Mouse (Mus musculus) right cerebral cortex, postnatal 36 days (tissue): Measurements from ENCODE around the gene Fas.

Experiments
- DNase-seq, 2 experiments: peaks; one replicate each; pipeline ENCODE4 v3.0.0; 2022; ENCODE audit warnings: low spot score in 2 of 2, mixed read lengths in 1 of 2

Gene Fas

DNA sequence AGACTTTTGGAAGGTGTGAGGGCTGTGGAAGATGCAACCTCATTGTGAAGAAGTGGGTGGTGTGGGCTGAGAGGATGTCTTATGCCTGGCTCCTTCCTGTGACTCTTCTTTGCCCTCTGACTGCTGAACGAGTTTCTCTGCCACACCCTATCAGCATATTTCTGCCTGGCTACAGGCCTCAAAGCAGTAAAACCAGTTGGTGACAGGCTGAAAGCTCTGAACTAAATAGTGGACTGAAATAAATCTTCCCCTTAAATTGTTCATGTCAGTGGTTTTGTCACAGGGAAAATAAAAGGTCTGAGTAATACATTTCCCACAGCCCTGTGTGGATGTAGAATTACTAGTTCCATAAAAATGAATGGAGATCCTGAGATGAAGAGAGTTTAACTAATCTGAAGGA lies 79.1 kb downstream of the Fas start:
- DNase-seq = no peak

DNA sequence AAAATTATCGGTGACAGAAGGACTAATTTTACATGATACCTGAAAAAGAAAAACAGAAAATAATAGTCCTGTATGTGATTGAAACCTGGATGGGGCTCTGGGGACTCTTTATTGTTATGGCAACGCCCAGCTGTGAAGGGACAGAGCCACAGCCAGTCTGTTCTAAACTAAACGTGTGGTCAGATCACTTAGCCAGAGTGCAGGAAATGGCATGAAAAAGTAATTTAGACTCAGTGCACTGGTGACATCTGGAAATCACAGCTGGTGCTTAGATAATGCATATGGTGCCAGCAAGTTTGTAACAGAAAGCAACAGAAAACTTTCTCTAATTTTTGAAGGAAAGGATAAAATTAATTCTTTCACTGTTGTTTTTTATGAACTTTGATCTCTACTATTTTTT lies 79.9 kb downstream of the Fas start:
- DNase-seq = no peak
